Mouse (Mus musculus): ENCODE measurements around the gene Ankrd24.

- TF ChIP-seq TAL1 (IDR thresholded peaks at IDR 0.05; ENCODE audit: low read length) (no peak), GATA1 (IDR thresholded peaks at IDR 0.05; ENCODE audit: low read length) (no peak)
Observed at GRCm38 (mm10) chr10:81601396-81601905, 26.9 kb upstream of the Ankrd24 start.
